Mouse (Mus musculus) midbrain, embryonic 12.5 days (tissue): ENCODE results near the gene Lgr6. TPM values are rescaled to one million over a fixed set of nuclear protein-coding genes. Genes with fewer than 3 reads are reported as not detected.

Experiments
- ATAC-seq: fragments of 200-750 bp; cut with Nextera tagmentation; 2 replicates; pipeline ENCODE4 v1.8.0; 2017; ENCODE audit warnings: low read depth, moderate TSS enrichment, moderate library complexity; ENCODE audit not compliant: low FRiP score
- H3K27ac ChIP-seq: fragments of 300-500 bp; sonication (generic); replicated peaks from 2 replicates; pipeline ENCODE4 v1.5.1; 2016; ENCODE audit warnings: mild to moderate bottlenecking
- H3K27me3 ChIP-seq: fragments of 300-500 bp; sonication (generic); 2 replicates; pipeline ENCODE4 v1.6.1; 2016; ENCODE audit warnings: mild to moderate bottlenecking
- H3K36me3 ChIP-seq: fragments of 300-500 bp; sonication (generic); 2 replicates; pipeline ENCODE4 v1.6.1; 2016
- H3K4me1 ChIP-seq: fragments of 300-500 bp; sonication (generic); 2 replicates; pipeline ENCODE4 v1.6.1; 2016
- H3K4me2 ChIP-seq: fragments of 300-500 bp; sonication (generic); replicated peaks from 2 replicates; pipeline ENCODE4 v1.6.1; 2016; ENCODE audit warnings: mild to moderate bottlenecking, moderate library complexity
- H3K4me3 ChIP-seq: fragments of 300-500 bp; sonication (generic); 2 replicates; pipeline ENCODE4 v1.5.1; 2016; ENCODE audit warnings: mild to moderate bottlenecking
- H3K9ac ChIP-seq: fragments of 300-500 bp; sonication (generic); replicated peaks from 2 replicates; pipeline ENCODE4 v1.6.1; 2016; ENCODE audit warnings: mild to moderate bottlenecking, moderate library complexity
- H3K9me3 ChIP-seq: fragments of 300-500 bp; sonication (generic); 2 replicates; pipeline ENCODE4 v1.6.1; 2016; ENCODE audit warnings: mild to moderate bottlenecking
- WGBS: fragments of 180-500 bp; shearing (Covaris S2); methylation state at CpG from one replicate; pipeline ENCODE4 v1.1.7; 2016; 5-methylcytosine and 5-hydroxymethylcytosine counted together
- polyA plus RNA-seq: library from polyadenylated mRNA; unstranded; fragments of >200 nt; fragmentation: Nextera tagmentation; extraction: Ambion mirVana; gene quantifications from 2 replicates; pipeline ENCODE4 v1.2.1, GENCODE M21; 2016

Gene Lgr6
- polyA plus RNA-seq, 1 experiment from 2014 or later: 0.66 TPM

GRCm38 (mm10) chr1:135095189-135095588, 9.9 kb downstream of the Lgr6 start:
- Histone ChIP-seq H3K36me3 (no peaks in the 10 kb centered on the region), H3K4me3 (no peak overlapping the region), H3K9ac (no peak overlapping the region), H3K4me1 (no peaks in the 10 kb centered on the region), H3K4me2 (no peak overlapping the region), H3K27me3 (peaks cover 9% of the 10 kb centered on the region; the same call in 1 of the 2 replicates), H3K27ac (no peak overlapping the region), H3K9me3 (no peaks in the 10 kb centered on the region)
- 57% methylated on average over 7 of the region's 7 CpGs for WGBS
- no peak for ATAC-seq

GRCm38 (mm10) chr1:135094723-135095122, 10.4 kb downstream of the Lgr6 start:
- no peak for ATAC-seq
- Histone ChIP-seq H3K4me1 (no peaks in the 10 kb centered on the region), H3K4me2 (no peak overlapping the region), H3K9ac (no peak overlapping the region), H3K27ac (no peak overlapping the region), H3K36me3 (no peaks in the 10 kb centered on the region), H3K4me3 (no peak overlapping the region), H3K9me3 (no peaks in the 10 kb centered on the region), H3K27me3 (peaks cover 7% of the 10 kb centered on the region; the same call in 1 of the 2 replicates)
- WGBS: 73% methylated on average over 7 of the region's 7 CpGs

- no peak overlapping the region for H3K27ac ChIP-seq
- no peak overlapping the region for H3K4me3 ChIP-seq
- ATAC-seq: no peak
- 84% methylated on average over 3 of the region's 3 CpGs for WGBS
- H3K27me3 ChIP-seq: peaks cover 20% of the 10 kb centered on the region
- H3K9ac ChIP-seq: no peak overlapping the region
- H3K4me2 ChIP-seq: no peak overlapping the region
- H3K36me3 ChIP-seq: no peaks in the 10 kb centered on the region
- no peaks in the 10 kb centered on the region for H3K9me3 ChIP-seq
- H3K4me1 ChIP-seq: peaks cover 3% of the 10 kb centered on the region; the same call in 1 of the 2 replicates
Measured at GRCm38 (mm10) chr1:135090914-135091313, 14.2 kb downstream of the Lgr6 start.

GRCm38 (mm10) chr1:135089626-135090025, 15.4 kb downstream of the Lgr6 start:
- no peaks in the 10 kb centered on the region for H3K36me3 ChIP-seq
- H3K9me3 ChIP-seq: no peaks in the 10 kb centered on the region
- 80% methylated on average over 10 of the region's 10 CpGs for WGBS
- H3K27ac ChIP-seq: no peak overlapping the region
- peaks cover 3% of the 10 kb centered on the region; the same call in 1 of the 2 replicates for H3K4me1 ChIP-seq
- no peak overlapping the region for H3K4me3 ChIP-seq
- peaks cover 31% of the 10 kb centered on the region for H3K27me3 ChIP-seq
- H3K4me2 ChIP-seq: no peak overlapping the region
- ATAC-seq: no peak
- H3K9ac ChIP-seq: no peak overlapping the region

GRCm38 (mm10) chr1:135087414-135087813, 17.7 kb downstream of the Lgr6 start:
- Histone ChIP-seq H3K4me1 (peaks cover 8% of the 10 kb centered on the region; the same call in 1 of the 2 replicates), H3K27ac (no peak overlapping the region), H3K9me3 (no peaks in the 10 kb centered on the region), H3K36me3 (no peaks in the 10 kb centered on the region), H3K27me3 (peaks cover 48% of the 10 kb centered on the region), H3K9ac (no peak overlapping the region), H3K4me3 (no peak overlapping the region), H3K4me2 (no peak overlapping the region)
- no peak for ATAC-seq
- WGBS: 54% methylated on average over 1 of the region's 1 CpGs

GRCm38 (mm10) chr1:135086015-135086414, 19.1 kb downstream of the Lgr6 start:
- no peak overlapping the region for H3K4me2 ChIP-seq

GRCm38 (mm10) chr1:135085296-135085871, 19.7 kb downstream of the Lgr6 start:
- Histone ChIP-seq H3K36me3 (no peaks in the 10 kb centered on the region), H3K27me3 (peaks cover 48% of the 10 kb centered on the region), H3K4me3 (no peak overlapping the region), H3K9ac (no peak overlapping the region), H3K4me1 (peaks cover 8% of the 10 kb centered on the region; the same call in 1 of the 2 replicates), H3K4me2 (0 out of 2 replicates have a peak overlapping the region, but pooled peaks have one; percentile 3), H3K27ac (no peak overlapping the region), H3K9me3 (no peaks in the 10 kb centered on the region)
- WGBS: 17% methylated on average over 28 of the region's 28 CpGs
- no peak for ATAC-seq

More at GRCm38 (mm10) chr1:135086015-135086414, 19.1 kb downstream of the Lgr6 start:
- H3K4me3 ChIP-seq: no peak overlapping the region
- H3K4me1 ChIP-seq: peaks cover 8% of the 10 kb centered on the region; the same call in 1 of the 2 replicates
- H3K36me3 ChIP-seq: no peaks in the 10 kb centered on the region
- WGBS: 44% methylated on average over 7 of the region's 7 CpGs
- H3K9me3 ChIP-seq: no peaks in the 10 kb centered on the region
- no peak overlapping the region for H3K9ac ChIP-seq
- no peak for ATAC-seq
- H3K27me3 ChIP-seq: peaks cover 48% of the 10 kb centered on the region
- H3K27ac ChIP-seq: no peak overlapping the region

- 39% methylated on average over 9 of the region's 9 CpGs for WGBS
- Histone ChIP-seq H3K27me3 (peaks cover 48% of the 10 kb centered on the region), H3K9me3 (no peaks in the 10 kb centered on the region), H3K36me3 (no peaks in the 10 kb centered on the region), H3K4me3 (no peak overlapping the region), H3K4me2 (no peak overlapping the region), H3K27ac (no peak overlapping the region), H3K4me1 (peaks cover 8% of the 10 kb centered on the region; the same call in 1 of the 2 replicates), H3K9ac (no peak overlapping the region)
- 0 out of 2 replicates have a peak, but pooled peaks have one; percentile 9 for ATAC-seq
Measured at GRCm38 (mm10) chr1:135083465-135083864, 21.6 kb downstream of the Lgr6 start.

GRCm38 (mm10) chr1:135082267-135082666, 22.8 kb downstream of the Lgr6 start:
- Histone ChIP-seq H3K9me3 (no peaks in the 10 kb centered on the region), H3K9ac (no peak overlapping the region), H3K4me1 (peaks cover 8% of the 10 kb centered on the region; the same call in 1 of the 2 replicates), H3K4me2 (no peak overlapping the region), H3K27ac (no peak overlapping the region), H3K36me3 (no peaks in the 10 kb centered on the region), H3K27me3 (peaks cover 44% of the 10 kb centered on the region), H3K4me3 (no peak overlapping the region)
- no peak for ATAC-seq
- 87% methylated on average over 3 of the region's 3 CpGs for WGBS

GRCm38 (mm10) chr1:135079021-135079420, 26.1 kb downstream of the Lgr6 start:
- 63% methylated on average over 2 of the region's 2 CpGs for WGBS
- Histone ChIP-seq H3K4me1 (peaks cover 6% of the 10 kb centered on the region; the same call in 1 of the 2 replicates), H3K27ac (no peak overlapping the region), H3K4me3 (no peak overlapping the region), H3K4me2 (no peak overlapping the region), H3K36me3 (no peaks in the 10 kb centered on the region), H3K9ac (no peak overlapping the region), H3K27me3 (peaks cover 15% of the 10 kb centered on the region), H3K9me3 (no peaks in the 10 kb centered on the region)
- no peak for ATAC-seq

GRCm38 (mm10) chr1:135076470-135076869, 28.6 kb downstream of the Lgr6 start:
- H3K9ac ChIP-seq: no peak overlapping the region
- WGBS: 56% methylated on average over 5 of the region's 5 CpGs
- H3K4me3 ChIP-seq: no peak overlapping the region
- H3K9me3 ChIP-seq: no peaks in the 10 kb centered on the region
- no peak overlapping the region for H3K27ac ChIP-seq
- no peak overlapping the region for H3K4me2 ChIP-seq
- H3K36me3 ChIP-seq: no peaks in the 10 kb centered on the region
- H3K27me3 ChIP-seq: 0 out of 2 replicates have a peak, but pooled peaks cover 4% of the 10 kb centered on the region
- no peaks in the 10 kb centered on the region; the same call in 1 of the 2 replicates for H3K4me1 ChIP-seq
- no peak for ATAC-seq

GRCm38 (mm10) chr1:135075270-135075669, 29.8 kb downstream of the Lgr6 start:
- ATAC-seq: no peak
- Histone ChIP-seq H3K4me1 (no peaks in the 10 kb centered on the region; the same call in 1 of the 2 replicates), H3K36me3 (no peaks in the 10 kb centered on the region), H3K27ac (no peak overlapping the region), H3K4me2 (no peak overlapping the region), H3K27me3 (0 out of 2 replicates have a peak, but pooled peaks cover 4% of the 10 kb centered on the region), H3K9ac (no peak overlapping the region), H3K9me3 (no peaks in the 10 kb centered on the region), H3K4me3 (no peak overlapping the region)
- WGBS: 90% methylated on average over 1 of the region's 1 CpGs
